Mouse (Mus musculus) CH12.LX (cell line): ENCODE results near the gene Pla2g2c.

ENCODE experiments used
- CTCF ChIP-seq, 2 experiments: IDR thresholded peaks in 1 of 2; conservative IDR thresholded peaks in 1 of 2; 2 replicates each; pipeline ENCODE4 v1.5.1; 2011 to 2012; ENCODE audit warnings: low read depth in 2 of 2, low read length in 2 of 2, improper control_type of control experiment in 1 of 2, inconsistent platforms in 1 of 2, mild to moderate bottlenecking in 1 of 2, moderate library complexity in 1 of 2
- EP300 ChIP-seq: IDR thresholded peaks from 2 replicates; pipeline ENCODE4 v1.6.1; 2011; ENCODE audit warnings: low read length, improper control_type of control experiment
- ETS1 ChIP-seq: conservative IDR thresholded peaks from 2 replicates; pipeline ENCODE4 v1.6.1; 2012; ENCODE audit warnings: low read depth, mild to moderate bottlenecking, inconsistent platforms, low read length, improper control_type of control experiment, moderate library complexity
- POLR2A ChIP-seq: IDR thresholded peaks from 2 replicates; pipeline ENCODE4 v1.6.1; 2011; ENCODE audit warnings: low read depth, mild to moderate bottlenecking, improper control_type of control experiment, low read length
- POLR2AphosphoS2 ChIP-seq: IDR thresholded peaks from 2 replicates; pipeline ENCODE4 v1.6.1; 2011; ENCODE audit warnings: low read depth, low read length, improper control_type of control experiment
- RCOR1 ChIP-seq: conservative IDR thresholded peaks from 2 replicates; pipeline ENCODE4 v1.6.1; 2012; ENCODE audit warnings: low read depth, mild to moderate bottlenecking, inconsistent platforms, low read length, improper control_type of control experiment
- SIN3A ChIP-seq: IDR thresholded peaks from 2 replicates; pipeline ENCODE4 v1.6.1; 2012; ENCODE audit warnings: low read length, improper control_type of control experiment, inconsistent platforms
- TBP ChIP-seq: conservative IDR thresholded peaks from 2 replicates; pipeline ENCODE4 v1.6.1; 2011; ENCODE audit warnings: low read depth, low read length, improper control_type of control experiment
- USF1 ChIP-seq: IDR thresholded peaks from 2 replicates; pipeline ENCODE4 v1.6.1; 2014; ENCODE audit warnings: low read depth, mild to moderate bottlenecking, inconsistent platforms, low read length, improper control_type of control experiment
- ZC3H11A ChIP-seq: IDR thresholded peaks from 2 replicates; pipeline ENCODE4 v1.6.1; 2012; ENCODE audit warnings: low read depth, mild to moderate bottlenecking, inconsistent platforms, low read length, improper control_type of control experiment
- ZMIZ1 ChIP-seq: IDR thresholded peaks from 2 replicates; pipeline ENCODE4 v1.6.1; 2012; ENCODE audit warnings: low read depth, mild to moderate bottlenecking, inconsistent platforms, low read length, improper control_type of control experiment
- ZNF384 ChIP-seq: IDR thresholded peaks from 2 replicates; pipeline ENCODE4 v1.6.1; 2012; ENCODE audit warnings: low read depth, low read length, improper control_type of control experiment, inconsistent platforms

GRCm38 (mm10) chr4:138788381-138788780, 63.8 kb downstream of the Pla2g2c start:
- no peak for TF ChIP-seq CTCF (conservative IDR thresholded peaks at IDR 0.05 in 1 of 2, IDR thresholded peaks at IDR 0.05 in 1 of 2; ENCODE audit: low read depth in 2 of 2, low read length in 2 of 2)
- no peak for TF ChIP-seq POLR2A
- no peak for TF ChIP-seq POLR2AphosphoS2
- TF ChIP-seq TBP, result no peak
- no peak for TF ChIP-seq ETS1
- no peak for TF ChIP-seq SIN3A
- no peak for TF ChIP-seq USF1
- TF ChIP-seq ZNF384, result no peak
- TF ChIP-seq RCOR1, result no peak
- TF ChIP-seq EP300, result no peak
- no peak for TF ChIP-seq ZC3H11A
- TF ChIP-seq ZMIZ1, result no peak
